Mouse (Mus musculus) telencephalon, adult 2 months (tissue): Measurements from ENCODE around the gene St6galnac4.
A peak's percentile ranks its signal among the peaks of the same experiment; 100 is the strongest.

Experiments used
- DNase-seq: peaks from one replicate; pipeline ENCODE4 v3.0.0-alpha.2; 2011; ENCODE audit warnings: low read depth, low spot score

The St6galnac4 gene

GRCm38 (mm10) chr2:32601417-32602065, 14.6 kb downstream of the St6galnac4 start:
- no peak for DNase-seq

GRCm38 (mm10) chr2:32602600-32603054, 15.7 kb downstream of the St6galnac4 start:
- DNase-seq = no peak

GRCm38 (mm10) chr2:32604631-32605030, 17.7 kb downstream of the St6galnac4 start:
- DNase-seq = no peak

- peak; percentile 70 for DNase-seq
Measured at GRCm38 (mm10) chr2:32606161-32607142, 19.6 kb downstream of the St6galnac4 start.

- no peak for DNase-seq
Measured at GRCm38 (mm10) chr2:32607262-32607947, 20.5 kb downstream of the St6galnac4 start.

- no peak for DNase-seq
Measured at GRCm38 (mm10) chr2:32608141-32608777, 21.4 kb downstream of the St6galnac4 start.

- no peak for DNase-seq
Measured at GRCm38 (mm10) chr2:32608778-32609435, 22.0 kb downstream of the St6galnac4 start.

GRCm38 (mm10) chr2:32610610-32611229, 23.8 kb downstream of the St6galnac4 start:
- DNase-seq = no peak

- DNase-seq = no peak
Measured at GRCm38 (mm10) chr2:32612274-32612673, 25.4 kb downstream of the St6galnac4 start.

GRCm38 (mm10) chr2:32617109-32617508, 30.2 kb downstream of the St6galnac4 start:
- DNase-seq = no peak

GRCm38 (mm10) chr2:32617601-32618000, 30.7 kb downstream of the St6galnac4 start:
- no peak for DNase-seq

GRCm38 (mm10) chr2:32618051-32618450, 31.2 kb downstream of the St6galnac4 start:
- DNase-seq = no peak

GRCm38 (mm10) chr2:32620682-32621516, 34.0 kb downstream of the St6galnac4 start:
- no peak for DNase-seq

- DNase-seq = no peak
Measured at GRCm38 (mm10) chr2:32621517-32621859, 34.6 kb downstream of the St6galnac4 start, which contains the start of gene Ak1. TSS of gene Ak1 (plus strand) at chr2:32621758.

GRCm38 (mm10) chr2:32624111-32624748, 37.3 kb downstream of the St6galnac4 start:
- DNase-seq = no peak

- DNase-seq = peak; percentile 91
Measured at GRCm38 (mm10) chr2:32625212-32625872, 38.4 kb downstream of the St6galnac4 start.

- peak; percentile 66 for DNase-seq
Measured at GRCm38 (mm10) chr2:32625873-32626694, 39.2 kb downstream of the St6galnac4 start.
